Mouse (Mus musculus): ENCODE measurements at regions not wholly inside any gene's neighbourhood (a gene's known extent, or its start where the extent isn't known, plus 50 kb on each side); places are given as distances from the start of the nearest gene placed in this dataset.

GRCm38 (mm10) chr2:45230351-45231209 lies 113.4 kb upstream of the Zeb2 start:
- H3K27ac ChIP-seq (ENCODE audit: insufficient read depth, low read depth, low read length, poor library complexity, severe bottlenecking), result no peak overlapping the region
- H3K4me3 ChIP-seq (ENCODE audit: insufficient read depth in 1 of 2, low read depth in 1 of 2, low read length in 2 of 2, poor library complexity in 1 of 2, severe bottlenecking in 1 of 2), result no peak overlapping the region
- no peaks in the 10 kb centered on the region for H3K9me3 ChIP-seq (ENCODE audit: control insufficient read depth, insufficient read depth, low read depth, low read length)
- in situ Hi-C loops (cut with MboI; ENCODE audit: low sequenced_read_pairs in 2 of 2, unreplicated experiment in 2 of 2), result no loop called here
- no peaks in the 10 kb centered on the region for H3K36me3 ChIP-seq (ENCODE audit: control insufficient read depth, insufficient read depth, low read length, poor library complexity, severe bottlenecking)
- DNase-seq (ENCODE audit: low read depth, low spot score), result no peak
- TF ChIP-seq HCFC1 (IDR thresholded peaks at IDR 0.05; ENCODE audit: borderline replicate concordance, insufficient read depth, low read length), result no peak
- TF ChIP-seq ZNF384 (IDR thresholded peaks at IDR 0.05; ENCODE audit: low read depth, low read length), result no peak
- TF ChIP-seq ZC3H11A (IDR thresholded peaks at IDR 0.05; ENCODE audit: borderline replicate concordance, low read depth, low read length), result no peak
- TF ChIP-seq CHD2 (IDR thresholded peaks at IDR 0.05; ENCODE audit: low read depth, low read length), result no peak
- TF ChIP-seq MAFK (IDR thresholded peaks at IDR 0.05; ENCODE audit: insufficient read depth, low read depth, low read length), result no peak
- no peak overlapping the region for H3K9ac ChIP-seq (ENCODE audit: insufficient read depth, low read depth, low read length, poor library complexity, severe bottlenecking)
- no peaks in the 10 kb centered on the region for H3K4me1 ChIP-seq (ENCODE audit: control insufficient read depth in 2 of 2, insufficient read depth in 2 of 2, low read length in 2 of 2, poor library complexity in 1 of 2)

GRCm38 (mm10) chr2:45229501-45229900 lies 112.3 kb upstream of the Zeb2 start:
- in situ Hi-C loops (cut with MboI; ENCODE audit: low sequenced_read_pairs in 2 of 2, unreplicated experiment in 2 of 2), result no loop called here
- Histone ChIP-seq H3K36me3 (ENCODE audit: control insufficient read depth, insufficient read depth, low read length, poor library complexity, severe bottlenecking) (no peaks in the 10 kb centered on the region), H3K4me3 (ENCODE audit: insufficient read depth in 1 of 2, low read depth in 1 of 2, low read length in 2 of 2, poor library complexity in 1 of 2, severe bottlenecking in 1 of 2) (no peak overlapping the region), H3K9ac (ENCODE audit: insufficient read depth, low read depth, low read length, poor library complexity, severe bottlenecking) (no peak overlapping the region), H3K4me1 (ENCODE audit: control insufficient read depth in 2 of 2, insufficient read depth in 2 of 2, low read length in 2 of 2, poor library complexity in 1 of 2) (no peaks in the 10 kb centered on the region), H3K9me3 (ENCODE audit: control insufficient read depth, insufficient read depth, low read depth, low read length) (no peaks in the 10 kb centered on the region), H3K27ac (ENCODE audit: insufficient read depth, low read depth, low read length, poor library complexity, severe bottlenecking) (no peak overlapping the region)
- no peak for TF ChIP-seq ZC3H11A (IDR thresholded peaks at IDR 0.05; ENCODE audit: borderline replicate concordance, low read depth, low read length)
- no peak for TF ChIP-seq CHD2 (IDR thresholded peaks at IDR 0.05; ENCODE audit: low read depth, low read length)
- TF ChIP-seq HCFC1 (IDR thresholded peaks at IDR 0.05; ENCODE audit: borderline replicate concordance, insufficient read depth, low read length), result no peak
- DNase-seq (ENCODE audit: low read depth, low spot score), result no peak

DNA sequence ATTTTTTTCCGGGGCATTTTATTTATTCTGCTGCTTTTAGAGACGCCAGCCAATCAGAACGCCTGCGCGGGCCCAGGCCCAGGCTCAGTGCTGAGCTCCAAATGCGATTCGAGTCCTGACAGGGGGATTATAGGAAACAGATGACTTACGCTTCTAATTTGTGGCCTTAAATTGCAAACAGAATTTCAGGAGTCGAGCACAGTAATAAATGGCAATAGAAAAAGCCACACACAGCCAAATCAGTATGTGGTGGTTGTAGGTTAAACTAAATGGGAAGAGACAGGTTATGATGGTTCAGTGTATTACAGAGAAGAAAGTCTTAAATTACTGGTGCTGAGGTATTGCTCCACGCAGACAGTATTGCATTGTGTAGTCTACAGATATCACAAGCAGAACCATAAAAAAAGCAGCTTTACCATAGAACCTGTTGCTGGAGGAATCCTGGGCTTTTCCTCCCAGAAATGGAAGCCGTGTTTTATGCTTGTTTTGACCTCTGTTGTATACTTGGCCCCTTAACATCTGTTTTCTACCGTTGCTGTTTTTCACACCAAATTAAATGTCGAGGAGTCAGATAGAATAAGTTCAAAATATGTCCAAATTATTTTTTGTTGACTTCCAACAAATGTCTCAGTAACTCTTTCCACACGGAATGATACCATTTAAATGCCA lies 110.2 kb upstream of the Zeb2 start:
- no peak for DNase-seq (ENCODE audit: low read depth, low spot score)
- Histone ChIP-seq H3K9me3 (ENCODE audit: control insufficient read depth, insufficient read depth, low read depth, low read length) (no peaks in the 10 kb centered on the region), H3K9ac (ENCODE audit: insufficient read depth, low read depth, low read length, poor library complexity, severe bottlenecking) (no peak overlapping the region), H3K4me3 (ENCODE audit: insufficient read depth in 1 of 2, low read depth in 1 of 2, low read length in 2 of 2, poor library complexity in 1 of 2, severe bottlenecking in 1 of 2) (no peak overlapping the region), H3K36me3 (ENCODE audit: control insufficient read depth, insufficient read depth, low read length, poor library complexity, severe bottlenecking) (no peaks in the 10 kb centered on the region), H3K4me1 (ENCODE audit: control insufficient read depth in 2 of 2, insufficient read depth in 2 of 2, low read length in 2 of 2, poor library complexity in 1 of 2) (no peaks in the 10 kb centered on the region), H3K27ac (ENCODE audit: insufficient read depth, low read depth, low read length, poor library complexity, severe bottlenecking) (no peak overlapping the region)
- in situ Hi-C loops (cut with MboI; ENCODE audit: low sequenced_read_pairs in 2 of 2, unreplicated experiment in 2 of 2), result no loop called here
- TF ChIP-seq ZC3H11A (IDR thresholded peaks at IDR 0.05; ENCODE audit: borderline replicate concordance, low read depth, low read length) (no peak), ZNF384 (IDR thresholded peaks at IDR 0.05; ENCODE audit: low read depth, low read length) (no peak), CHD2 (IDR thresholded peaks at IDR 0.05; ENCODE audit: low read depth, low read length) (no peak), MAFK (IDR thresholded peaks at IDR 0.05; ENCODE audit: insufficient read depth, low read depth, low read length) (no peak), HCFC1 (IDR thresholded peaks at IDR 0.05; ENCODE audit: borderline replicate concordance, insufficient read depth, low read length) (no peak)

- no peak for DNase-seq (ENCODE audit: low read depth, low spot score)
- in situ Hi-C loops (cut with MboI; ENCODE audit: low sequenced_read_pairs in 2 of 2, unreplicated experiment in 2 of 2), result no loop called here
- Histone ChIP-seq H3K9me3 (ENCODE audit: control insufficient read depth, insufficient read depth, low read depth, low read length) (no peaks in the 10 kb centered on the region), H3K9ac (ENCODE audit: insufficient read depth, low read depth, low read length, poor library complexity, severe bottlenecking) (no peak overlapping the region), H3K36me3 (ENCODE audit: control insufficient read depth, insufficient read depth, low read length, poor library complexity, severe bottlenecking) (no peaks in the 10 kb centered on the region), H3K4me1 (ENCODE audit: control insufficient read depth in 2 of 2, insufficient read depth in 2 of 2, low read length in 2 of 2, poor library complexity in 1 of 2) (no peaks in the 10 kb centered on the region), H3K27ac (ENCODE audit: insufficient read depth, low read depth, low read length, poor library complexity, severe bottlenecking) (no peak overlapping the region), H3K4me3 (ENCODE audit: insufficient read depth in 1 of 2, low read depth in 1 of 2, low read length in 2 of 2, poor library complexity in 1 of 2, severe bottlenecking in 1 of 2) (no peak overlapping the region)
- TF ChIP-seq ZC3H11A (IDR thresholded peaks at IDR 0.05; ENCODE audit: borderline replicate concordance, low read depth, low read length) (no peak), CHD2 (IDR thresholded peaks at IDR 0.05; ENCODE audit: low read depth, low read length) (no peak), MAFK (IDR thresholded peaks at IDR 0.05; ENCODE audit: insufficient read depth, low read depth, low read length) (no peak), ZNF384 (IDR thresholded peaks at IDR 0.05; ENCODE audit: low read depth, low read length) (no peak), HCFC1 (IDR thresholded peaks at IDR 0.05; ENCODE audit: borderline replicate concordance, insufficient read depth, low read length) (no peak)
Measured at GRCm38 (mm10) chr2:45226045-45226370, 108.8 kb upstream of the Zeb2 start.

All from ES-E14 (cell line).